Mouse (Mus musculus): ENCODE measurements around the gene Erv3.
A peak's percentile ranks its signal among the peaks of the same experiment; 100 is the strongest.

Erv3 gene

DNA sequence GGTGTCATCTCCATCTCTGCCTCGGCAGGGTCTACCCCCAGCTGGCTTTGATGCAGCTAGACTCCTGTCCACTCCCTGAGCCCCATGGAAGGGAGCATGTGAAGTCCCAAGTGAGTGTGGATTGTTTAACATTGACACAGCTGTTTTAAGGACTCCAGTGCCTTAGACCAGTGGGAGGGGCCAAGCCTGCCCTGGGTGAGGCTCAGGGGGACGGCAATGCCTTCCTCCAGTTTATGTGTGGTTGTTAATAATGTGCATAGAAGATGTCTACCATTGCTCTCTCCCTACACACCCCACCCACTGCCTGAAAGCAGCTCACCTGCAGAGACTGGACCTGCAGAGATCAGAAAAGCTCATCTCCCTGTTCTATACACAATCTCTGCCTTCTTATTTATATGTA is 35.6 kb downstream of the Erv3 start:
- peak; percentile 12 to 26 for DNase-seq (ENCODE audit: low spot score in 2 of 2)

DNA sequence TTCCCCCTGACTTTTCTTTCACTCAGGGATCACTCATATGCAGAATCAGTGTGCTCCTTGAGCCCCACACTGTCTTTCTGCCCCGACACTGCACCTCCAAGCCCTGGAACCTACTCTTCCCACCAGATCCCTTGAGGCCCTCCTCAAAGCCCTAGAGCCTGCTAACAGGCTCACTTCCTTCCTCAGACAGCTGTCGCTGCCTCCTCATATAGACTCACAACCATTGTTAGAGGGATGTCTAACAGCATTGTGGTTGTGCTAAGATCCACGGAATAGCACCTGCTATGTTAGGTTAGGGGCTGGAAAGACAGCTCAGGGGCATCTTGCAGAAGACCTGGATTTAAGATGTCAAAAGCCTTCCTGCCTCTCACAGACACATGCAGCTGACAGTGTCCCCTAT is 37.1 kb downstream of the Erv3 start:
- DNase-seq (ENCODE audit: low spot score in 2 of 2): peak in 1 of 2 experiments; percentile 17

DNA sequence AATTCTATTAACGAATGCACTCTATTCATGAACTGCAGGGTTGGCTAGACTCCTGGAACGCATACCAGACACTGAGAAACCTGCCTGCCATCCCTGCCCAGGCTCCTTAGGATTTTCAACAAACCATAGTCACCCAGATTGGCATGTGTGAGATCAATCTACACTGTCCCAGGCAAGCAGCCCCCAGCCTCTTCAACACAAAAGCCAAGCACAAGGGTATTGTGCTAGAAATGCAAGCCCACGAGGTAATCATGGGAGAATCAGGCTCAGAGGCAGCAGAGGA is 37.9 kb downstream of the Erv3 start:
- no peak for DNase-seq (ENCODE audit: low spot score in 2 of 2)

DNA sequence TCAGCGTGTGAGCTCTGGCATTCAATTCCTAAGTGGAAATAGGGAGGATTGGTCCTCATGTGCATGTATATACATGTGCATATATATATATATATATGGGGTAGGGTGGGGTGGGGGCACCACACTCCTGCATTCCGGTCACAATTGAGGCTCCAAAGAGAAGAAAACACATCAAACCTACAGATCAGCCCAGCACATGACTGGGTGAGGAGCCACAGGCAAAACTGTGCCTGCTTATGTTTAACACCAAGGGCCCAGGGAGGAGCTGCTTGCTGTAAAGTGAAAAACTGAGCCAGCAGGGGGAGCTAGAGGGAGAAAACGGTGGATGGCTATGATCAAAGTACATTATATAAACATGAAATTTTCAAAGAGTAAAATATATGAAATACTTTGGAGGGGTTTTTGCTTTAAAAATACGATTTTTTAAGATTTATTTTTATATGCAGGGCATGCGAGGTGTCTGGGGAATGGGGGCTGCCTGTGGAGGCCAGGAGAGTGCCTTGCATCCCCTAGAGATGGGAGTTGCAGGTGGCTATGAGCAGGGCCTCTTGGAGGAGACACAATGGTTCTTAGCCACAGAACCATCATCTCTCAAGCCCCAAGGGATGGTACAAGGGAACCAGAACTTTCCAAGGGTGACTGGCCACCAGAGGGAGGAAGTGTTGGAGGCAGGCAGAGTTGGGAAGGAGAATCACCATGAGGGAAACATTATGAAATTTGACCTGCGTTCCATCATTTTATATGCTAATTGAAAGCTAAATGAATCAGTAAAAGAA is 38.4 kb downstream of the Erv3 start:
- DNase-seq (ENCODE audit: low spot score in 2 of 2): peak; percentile 91 to 95

DNA sequence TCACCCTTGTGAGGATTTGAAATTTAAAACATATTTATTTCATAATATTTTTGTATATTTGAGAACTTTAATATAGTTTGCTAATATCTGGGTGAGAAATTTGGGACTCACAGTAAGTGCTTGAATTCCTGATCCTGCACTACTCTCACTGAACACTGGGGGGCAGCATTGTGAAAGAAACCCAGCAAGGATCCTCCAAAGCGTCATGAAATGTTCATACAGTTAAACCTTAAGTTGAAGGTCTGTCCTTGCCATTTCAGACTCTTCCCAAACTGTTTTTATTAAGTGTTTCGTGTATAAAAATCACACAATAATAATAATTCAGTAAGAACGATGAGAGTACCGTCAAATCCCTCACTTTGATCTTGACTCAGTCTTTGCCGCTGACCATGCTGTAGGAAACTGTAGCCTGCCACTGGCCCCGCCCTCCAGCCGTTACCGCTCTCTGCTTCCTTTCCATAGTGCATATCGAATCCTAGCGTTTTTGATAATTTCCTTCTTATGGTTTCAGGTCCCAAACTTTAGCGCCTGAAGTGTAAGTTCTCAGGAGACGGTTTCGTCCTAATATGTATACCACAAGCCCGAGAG is 39.4 kb downstream of the Erv3 start:
- DNase-seq (ENCODE audit: low spot score in 2 of 2): peak; percentile 87 to 90

DNA sequence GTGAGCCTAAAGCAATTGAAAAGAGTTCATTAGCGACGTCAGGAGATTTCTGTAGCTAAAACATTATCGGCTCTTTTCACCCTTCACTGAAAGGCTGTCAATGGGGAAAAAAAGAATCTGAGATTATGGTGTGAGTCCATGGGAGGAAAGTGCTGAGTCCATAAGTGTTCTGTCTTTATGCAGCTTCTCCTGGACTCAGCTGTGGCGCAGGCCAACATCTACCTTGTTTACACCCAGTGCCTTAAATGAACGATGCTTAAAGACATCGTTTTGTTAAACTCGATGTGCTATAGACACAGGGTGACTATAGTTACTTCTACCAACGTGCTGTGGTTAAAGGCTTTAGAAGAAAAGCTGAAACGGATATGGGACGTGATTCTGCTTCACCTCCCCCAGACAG is 45.2 kb downstream of the Erv3 start:
- DNase-seq (ENCODE audit: low spot score in 2 of 2): no peak

DNA sequence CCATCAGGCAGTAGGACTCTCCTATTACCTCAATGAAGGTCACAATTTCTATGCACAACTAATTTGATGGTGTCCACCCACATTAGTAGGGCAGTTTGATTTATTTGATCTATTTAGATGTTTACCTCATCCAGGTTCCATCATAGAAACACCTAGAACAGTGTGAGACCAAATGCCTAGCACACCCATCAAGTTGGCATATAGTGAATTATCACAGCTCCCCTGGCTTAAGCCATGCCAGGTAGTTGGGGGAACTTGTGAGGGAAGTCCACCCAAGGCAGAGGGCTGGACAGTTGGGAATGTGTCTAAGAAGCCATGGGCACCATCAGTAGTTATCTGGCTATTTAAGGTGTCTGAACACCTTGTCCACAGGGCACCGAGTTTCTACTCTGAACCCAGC is 46.1 kb downstream of the Erv3 start:
- no peak for DNase-seq (ENCODE audit: low spot score in 2 of 2)

DNA sequence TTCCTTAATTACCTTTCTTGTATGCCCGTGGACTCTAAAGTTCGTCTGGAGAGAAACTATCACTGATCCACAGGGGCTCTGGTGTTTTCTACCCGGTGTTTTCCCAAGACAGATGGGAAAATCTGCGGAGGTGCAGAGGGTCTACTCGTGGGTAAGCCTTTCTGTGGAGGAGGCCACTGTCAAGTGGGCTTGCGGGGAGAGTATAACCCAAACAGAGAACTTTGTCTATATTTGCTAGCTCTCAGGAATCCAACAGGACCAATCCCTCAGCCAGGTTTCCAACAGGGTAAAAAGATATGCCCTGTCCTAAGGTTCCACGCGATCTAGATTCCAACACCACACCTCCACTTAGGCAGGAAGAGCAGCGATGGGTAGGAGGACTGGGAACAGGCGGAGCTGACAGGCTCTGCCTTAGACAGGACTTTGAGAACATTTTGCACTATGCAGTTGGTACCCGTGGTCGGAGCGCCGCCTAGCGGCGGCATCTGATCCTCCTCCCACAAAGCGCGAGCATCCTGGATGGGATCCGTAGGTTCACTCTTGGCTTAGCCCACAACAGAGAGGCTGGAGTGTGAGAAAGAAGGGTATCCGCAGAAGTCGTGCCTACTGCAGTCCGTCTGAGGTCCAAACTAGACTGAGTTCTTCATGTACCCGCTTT is 46.9 kb downstream of the Erv3 start:
- DNase-seq (ENCODE audit: low spot score in 2 of 2): peak; percentile 26 to 74

DNA sequence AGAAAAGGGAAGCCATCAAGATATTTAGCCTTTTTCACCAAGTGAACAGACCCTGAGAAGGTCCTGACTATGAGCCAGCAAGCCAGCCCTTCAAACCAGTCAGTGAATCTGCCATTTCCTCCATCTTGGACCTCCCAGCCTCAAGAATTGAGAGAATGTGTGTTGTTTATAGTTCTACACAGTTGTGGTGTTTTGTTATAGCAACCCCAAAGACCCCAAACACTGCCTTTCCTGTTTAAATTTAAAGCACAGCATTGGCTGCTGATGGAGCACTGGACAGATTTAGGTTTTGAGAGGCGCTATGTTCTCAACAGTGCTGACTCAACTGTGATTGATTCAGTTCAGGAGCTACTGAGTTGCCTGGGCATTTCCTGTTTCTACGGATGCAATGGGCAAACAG is 47.9 kb downstream of the Erv3 start:
- DNase-seq (ENCODE audit: low spot score in 2 of 2): no peak

DNA sequence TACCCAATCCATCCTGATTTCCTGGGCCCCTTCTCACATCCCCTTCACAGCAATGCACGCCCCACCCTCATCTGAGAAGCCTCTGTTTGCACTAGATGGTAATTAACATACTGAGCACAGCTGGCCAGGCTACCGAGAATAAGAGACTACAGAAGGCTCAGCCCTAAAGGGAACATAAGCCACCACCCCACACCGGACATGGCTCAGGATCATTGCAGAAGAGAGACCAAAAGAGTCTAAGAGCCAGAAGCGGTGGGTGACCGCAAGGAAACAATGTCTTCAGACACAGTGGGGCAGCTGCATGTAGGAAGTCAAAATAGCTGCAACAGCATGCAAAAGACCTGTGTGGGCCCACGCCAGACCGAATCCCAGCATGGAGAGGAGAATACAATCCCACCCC is 50.7 kb downstream of the Erv3 start:
- DNase-seq (ENCODE audit: low spot score in 2 of 2): no peak

DNA sequence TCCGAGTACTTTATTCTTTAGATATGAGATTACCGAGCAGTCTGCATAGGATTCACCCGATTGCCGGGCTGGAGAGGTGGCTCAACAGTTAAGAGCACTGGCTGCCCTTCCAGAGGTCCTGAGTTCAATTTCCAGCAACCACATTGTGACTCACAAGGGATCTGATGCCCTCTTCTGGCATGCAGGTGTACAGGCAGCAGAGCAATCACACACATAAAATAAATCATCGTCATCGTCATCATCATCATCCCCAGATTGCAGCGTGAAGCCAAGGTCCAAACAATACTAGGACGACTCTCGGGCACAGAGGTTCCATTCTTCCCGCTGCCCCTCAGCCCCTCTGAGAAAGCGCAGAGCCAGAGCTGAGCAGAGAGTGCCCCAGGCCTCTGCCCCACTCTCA is 51.9 kb downstream of the Erv3 start:
- no peak for DNase-seq (ENCODE audit: low spot score in 2 of 2)

DNA sequence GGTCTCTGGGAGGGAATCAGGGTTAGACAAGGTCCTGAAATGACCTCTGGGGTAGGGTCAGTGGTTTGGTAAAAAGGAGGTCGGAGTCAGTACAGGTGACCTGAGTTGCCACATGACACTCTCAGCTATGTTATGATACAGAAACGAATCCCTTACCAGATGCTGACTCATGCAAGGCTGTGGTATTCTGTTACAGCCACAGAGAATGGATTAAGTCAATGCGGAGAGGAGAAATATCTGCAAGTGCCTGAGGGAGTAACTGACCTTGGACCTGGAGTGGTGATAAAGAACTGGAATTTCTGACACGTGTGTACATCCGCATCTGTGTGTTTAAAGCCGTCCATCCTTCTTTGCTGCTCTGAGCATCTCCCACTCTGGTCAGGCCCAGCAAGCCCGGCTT is 52.7 kb downstream of the Erv3 start:
- DNase-seq (ENCODE audit: low spot score in 2 of 2): no peak

DNA sequence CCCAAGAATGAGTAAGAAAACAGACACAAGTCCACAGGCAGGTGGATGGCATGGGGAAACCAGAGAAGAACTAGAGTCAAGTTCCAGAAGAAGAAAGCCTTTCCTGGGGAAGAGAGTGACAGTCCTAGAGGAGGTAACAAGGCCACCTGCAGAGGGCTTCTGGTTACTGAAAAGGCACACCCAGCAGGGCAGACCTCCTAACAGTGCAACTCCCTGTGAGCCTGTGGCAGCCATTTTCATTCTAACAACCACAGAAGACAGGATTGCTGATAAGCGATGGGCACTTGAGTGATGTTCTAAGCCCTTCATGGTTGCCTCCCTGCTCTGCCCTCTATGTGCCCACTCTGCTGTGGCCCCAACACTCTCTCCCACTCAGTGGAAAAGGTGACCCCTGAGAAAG is 54.2 kb downstream of the Erv3 start:
- no peak for DNase-seq (ENCODE audit: low spot score in 2 of 2)

DNA sequence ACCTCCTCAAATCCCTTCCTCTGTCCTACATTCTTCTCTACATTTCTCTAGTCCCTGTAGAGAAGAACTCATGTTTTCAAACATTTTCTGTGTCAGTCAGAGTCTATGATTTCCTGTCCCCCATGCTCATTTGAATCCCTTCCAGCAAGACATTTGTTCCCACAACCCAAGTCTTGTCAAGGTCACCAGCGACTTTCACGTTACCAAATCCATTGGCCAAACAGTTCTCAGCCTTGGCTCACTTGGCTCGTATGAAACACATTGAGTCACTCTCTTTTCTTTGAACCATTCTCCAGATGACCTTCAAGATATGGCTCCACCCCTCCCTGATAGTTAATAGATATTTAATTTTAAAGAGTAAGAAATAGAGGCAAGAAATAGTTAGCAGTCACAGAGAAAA is 55.7 kb downstream of the Erv3 start:
- no peak for DNase-seq (ENCODE audit: low spot score in 2 of 2)
